Mouse (Mus musculus): ENCODE measurements around the gene Dpp9. TPM values are rescaled to one million over a fixed set of nuclear protein-coding genes. Genes with fewer than 3 reads are reported as not detected.

The Dpp9 gene
- polyA plus RNA-seq, 1 experiment = 54.4 TPM

- peak; percentile 22 for DNase-seq (ENCODE audit: low read depth)
- no peak for TF ChIP-seq POLR2A (IDR thresholded peaks at IDR 0.05; ENCODE audit: borderline replicate concordance, extremely low read depth, insufficient read depth, insufficient read length, poor library complexity, severe bottlenecking)
- peak; percentile 10; the same call in 1 of the 2 replicates for TF ChIP-seq CTCF (IDR thresholded peaks at IDR 0.05; ENCODE audit: borderline replicate concordance, extremely low read depth, insufficient read depth, insufficient read length)
These were observed 15.0 kb downstream of the Dpp9 start for GRCm38 (mm10) chr17:56203729-56204128.

GRCm38 (mm10) chr17:56202476-56202875 lies 16.2 kb downstream of the Dpp9 start:
- no peak for TF ChIP-seq CTCF (IDR thresholded peaks at IDR 0.05; ENCODE audit: borderline replicate concordance, extremely low read depth, insufficient read depth, insufficient read length)
- no peak for TF ChIP-seq POLR2A (IDR thresholded peaks at IDR 0.05; ENCODE audit: borderline replicate concordance, extremely low read depth, insufficient read depth, insufficient read length, poor library complexity, severe bottlenecking)
- no peak for DNase-seq (ENCODE audit: low read depth)

- TF ChIP-seq CTCF (IDR thresholded peaks at IDR 0.05; ENCODE audit: borderline replicate concordance, extremely low read depth, insufficient read depth, insufficient read length) (peak; percentile 35; the same call in 1 of the 2 replicates), POLR2A (IDR thresholded peaks at IDR 0.05; ENCODE audit: borderline replicate concordance, extremely low read depth, insufficient read depth, insufficient read length, poor library complexity, severe bottlenecking) (no peak)
- DNase-seq (ENCODE audit: low read depth) = no peak
These were observed 17.1 kb downstream of the Dpp9 start for GRCm38 (mm10) chr17:56201642-56202041.

GRCm38 (mm10) chr17:56200586-56200985 lies 18.1 kb downstream of the Dpp9 start:
- TF ChIP-seq CTCF (IDR thresholded peaks at IDR 0.05; ENCODE audit: borderline replicate concordance, extremely low read depth, insufficient read depth, insufficient read length) (peak; percentile 42; the same call in 1 of the 2 replicates), POLR2A (IDR thresholded peaks at IDR 0.05; ENCODE audit: borderline replicate concordance, extremely low read depth, insufficient read depth, insufficient read length, poor library complexity, severe bottlenecking) (no peak)
- no peak for DNase-seq (ENCODE audit: low read depth)

GRCm38 (mm10) chr17:56196860-56197259 lies 21.8 kb downstream of the Dpp9 start:
- TF ChIP-seq CTCF (IDR thresholded peaks at IDR 0.05; ENCODE audit: borderline replicate concordance, extremely low read depth, insufficient read depth, insufficient read length) = peak; percentile 57; the same call in 1 of the 2 replicates
- TF ChIP-seq POLR2A (IDR thresholded peaks at IDR 0.05; ENCODE audit: borderline replicate concordance, extremely low read depth, insufficient read depth, insufficient read length, poor library complexity, severe bottlenecking) = no peak
- DNase-seq (ENCODE audit: low read depth) = no peak

GRCm38 (mm10) chr17:56194765-56195164 lies 23.9 kb downstream of the Dpp9 start:
- DNase-seq (ENCODE audit: low read depth) = no peak

GRCm38 (mm10) chr17:56194357-56194756 lies 24.3 kb downstream of the Dpp9 start:
- DNase-seq (ENCODE audit: low read depth) = no peak
- TF ChIP-seq POLR2A (IDR thresholded peaks at IDR 0.05; ENCODE audit: borderline replicate concordance, extremely low read depth, insufficient read depth, insufficient read length, poor library complexity, severe bottlenecking) (no peak), CTCF (IDR thresholded peaks at IDR 0.05; ENCODE audit: borderline replicate concordance, extremely low read depth, insufficient read depth, insufficient read length) (no peak)

More at GRCm38 (mm10) chr17:56194765-56195164, 23.9 kb downstream of the Dpp9 start:
- TF ChIP-seq POLR2A (IDR thresholded peaks at IDR 0.05; ENCODE audit: borderline replicate concordance, extremely low read depth, insufficient read depth, insufficient read length, poor library complexity, severe bottlenecking) (no peak), CTCF (IDR thresholded peaks at IDR 0.05; ENCODE audit: borderline replicate concordance, extremely low read depth, insufficient read depth, insufficient read length) (no peak)

- TF ChIP-seq POLR2A (IDR thresholded peaks at IDR 0.05; ENCODE audit: borderline replicate concordance, extremely low read depth, insufficient read depth, insufficient read length, poor library complexity, severe bottlenecking) = no peak
- TF ChIP-seq CTCF (IDR thresholded peaks at IDR 0.05; ENCODE audit: borderline replicate concordance, extremely low read depth, insufficient read depth, insufficient read length) = no peak
- DNase-seq (ENCODE audit: low read depth) = no peak
These were observed 27.4 kb downstream of the Dpp9 start for GRCm38 (mm10) chr17:56191266-56191665.

- no peak for TF ChIP-seq POLR2A (IDR thresholded peaks at IDR 0.05; ENCODE audit: borderline replicate concordance, extremely low read depth, insufficient read depth, insufficient read length, poor library complexity, severe bottlenecking)
- no peak for TF ChIP-seq CTCF (IDR thresholded peaks at IDR 0.05; ENCODE audit: borderline replicate concordance, extremely low read depth, insufficient read depth, insufficient read length)
- DNase-seq (ENCODE audit: low read depth) = peak; percentile 62
These were observed 33.2 kb downstream of the Dpp9 start for GRCm38 (mm10) chr17:56185281-56186141.

GRCm38 (mm10) chr17:56183658-56184103 lies 35.0 kb downstream of the Dpp9 start, which contains the start of gene Mydgf:
TSS of gene Mydgf (minus strand) at chr17:56183920.
- DNase-seq (ENCODE audit: low read depth) = peak; percentile 98
- TF ChIP-seq CTCF (IDR thresholded peaks at IDR 0.05; ENCODE audit: borderline replicate concordance, extremely low read depth, insufficient read depth, insufficient read length) (no peak), POLR2A (IDR thresholded peaks at IDR 0.05; ENCODE audit: borderline replicate concordance, extremely low read depth, insufficient read depth, insufficient read length, poor library complexity, severe bottlenecking) (peak; percentile 59; the same call in 1 of the 2 replicates)

GRCm38 (mm10) chr17:56182975-56183657 lies 35.6 kb downstream of the Dpp9 start:
- TF ChIP-seq POLR2A (IDR thresholded peaks at IDR 0.05; ENCODE audit: borderline replicate concordance, extremely low read depth, insufficient read depth, insufficient read length, poor library complexity, severe bottlenecking) (no peak), CTCF (IDR thresholded peaks at IDR 0.05; ENCODE audit: borderline replicate concordance, extremely low read depth, insufficient read depth, insufficient read length) (no peak)
- no peak for DNase-seq (ENCODE audit: low read depth)

Data from brain, embryonic 14.5 days (tissue).